Mouse (Mus musculus): ENCODE data around the gene Bicc1. TPM values are rescaled to one million over a fixed set of nuclear protein-coding genes. Genes with fewer than 3 reads are reported as not detected.

Bicc1 gene
- polyA plus RNA-seq, 1 experiment from 2014 or later: 6.4 TPM

- Histone ChIP-seq H3K4me2 (replicated peaks; ENCODE audit: low read depth) (no peak overlapping the region), H3K4me1 (replicated peaks; ENCODE audit: control insufficient read depth, insufficient read depth, low read length) (no peaks in the 10 kb centered on the region), H3K4me3 (ENCODE audit: low read depth, low read length) (no peak overlapping the region), H3K9me3 (ENCODE audit: control insufficient read depth) (no peaks in the 10 kb centered on the region), H3K27ac (ENCODE audit: low read depth, low read length) (no peak overlapping the region), H3K9ac (ENCODE audit: low read depth, low read length) (no peak overlapping the region), H3K27me3 (replicated peaks; ENCODE audit: control insufficient read depth, insufficient read depth, low read length) (no peaks in the 10 kb centered on the region), H3K36me3 (ENCODE audit: control insufficient read depth, insufficient read depth) (no peaks in the 10 kb centered on the region)
- no peak for TF ChIP-seq CTCF (IDR thresholded peaks at IDR 0.05; ENCODE audit: low read depth)
- 55% methylated on average over 6 of the region's 6 CpGs for WGBS
- ATAC-seq: no peak
Observed at GRCm38 (mm10) chr10:71062151-71062550, 97.3 kb downstream of the Bicc1 start.

DNA sequence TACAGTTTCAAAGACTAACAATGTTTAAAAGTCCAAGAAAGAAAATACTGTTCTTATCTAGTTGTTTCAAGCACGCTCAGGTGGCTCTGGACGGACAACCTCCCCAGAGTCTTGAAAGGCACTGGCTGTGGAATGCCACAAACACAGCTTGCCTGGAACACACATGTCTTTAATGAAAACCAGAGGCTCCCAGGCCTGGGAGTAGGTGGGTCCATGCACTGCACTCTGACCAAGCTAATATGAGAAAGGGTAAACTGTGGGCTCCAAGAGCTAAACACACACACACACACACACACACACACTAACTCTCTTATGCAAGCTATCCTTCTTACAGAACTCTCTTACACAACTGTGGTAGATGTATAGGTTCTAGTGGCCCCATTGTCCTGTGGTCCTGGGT is 99.2 kb downstream of the Bicc1 start:
- Histone ChIP-seq H3K27ac (ENCODE audit: low read depth, low read length) (no peak overlapping the region), H3K9me3 (ENCODE audit: control insufficient read depth) (no peaks in the 10 kb centered on the region), H3K4me2 (replicated peaks; ENCODE audit: low read depth) (no peak overlapping the region), H3K4me3 (ENCODE audit: low read depth, low read length) (no peak overlapping the region), H3K9ac (ENCODE audit: low read depth, low read length) (no peak overlapping the region), H3K27me3 (replicated peaks; ENCODE audit: control insufficient read depth, insufficient read depth, low read length) (no peaks in the 10 kb centered on the region), H3K36me3 (ENCODE audit: control insufficient read depth, insufficient read depth) (no peaks in the 10 kb centered on the region), H3K4me1 (replicated peaks; ENCODE audit: control insufficient read depth, insufficient read depth, low read length) (no peaks in the 10 kb centered on the region)
- ATAC-seq: no peak
- 65% methylated on average over 2 of the region's 2 CpGs for WGBS
- no peak for TF ChIP-seq CTCF (IDR thresholded peaks at IDR 0.05; ENCODE audit: low read depth)

GRCm38 (mm10) chr10:71058616-71059247 is 100.8 kb downstream of the Bicc1 start:
- Histone ChIP-seq H3K27ac (ENCODE audit: low read depth, low read length) (no peak overlapping the region), H3K4me2 (replicated peaks; ENCODE audit: low read depth) (0 out of 2 replicates have a peak overlapping the region, but pooled peaks have one; percentile 1), H3K4me3 (ENCODE audit: low read depth, low read length) (no peak overlapping the region), H3K27me3 (replicated peaks; ENCODE audit: control insufficient read depth, insufficient read depth, low read length) (no peaks in the 10 kb centered on the region), H3K4me1 (replicated peaks; ENCODE audit: control insufficient read depth, insufficient read depth, low read length) (no peaks in the 10 kb centered on the region), H3K9me3 (ENCODE audit: control insufficient read depth) (no peaks in the 10 kb centered on the region), H3K9ac (ENCODE audit: low read depth, low read length) (no peak overlapping the region), H3K36me3 (ENCODE audit: control insufficient read depth, insufficient read depth) (no peaks in the 10 kb centered on the region)
- 23% methylated on average over 14 of the region's 14 CpGs for WGBS
- ATAC-seq: no peak
- TF ChIP-seq CTCF (IDR thresholded peaks at IDR 0.05; ENCODE audit: low read depth): no peak

- Histone ChIP-seq H3K9me3 (ENCODE audit: control insufficient read depth) (no peaks in the 10 kb centered on the region), H3K4me3 (ENCODE audit: low read depth, low read length) (no peak overlapping the region), H3K36me3 (ENCODE audit: control insufficient read depth, insufficient read depth) (no peaks in the 10 kb centered on the region), H3K4me1 (replicated peaks; ENCODE audit: control insufficient read depth, insufficient read depth, low read length) (no peaks in the 10 kb centered on the region), H3K9ac (ENCODE audit: low read depth, low read length) (no peak overlapping the region), H3K27me3 (replicated peaks; ENCODE audit: control insufficient read depth, insufficient read depth, low read length) (no peaks in the 10 kb centered on the region), H3K27ac (ENCODE audit: low read depth, low read length) (no peak overlapping the region), H3K4me2 (replicated peaks; ENCODE audit: low read depth) (no peak overlapping the region)
- TF ChIP-seq CTCF (IDR thresholded peaks at IDR 0.05; ENCODE audit: low read depth): no peak
- WGBS: 77% methylated on average over 5 of the region's 5 CpGs
- no peak for ATAC-seq
Observed at GRCm38 (mm10) chr10:71058070-71058469, 101.4 kb downstream of the Bicc1 start.

DNA sequence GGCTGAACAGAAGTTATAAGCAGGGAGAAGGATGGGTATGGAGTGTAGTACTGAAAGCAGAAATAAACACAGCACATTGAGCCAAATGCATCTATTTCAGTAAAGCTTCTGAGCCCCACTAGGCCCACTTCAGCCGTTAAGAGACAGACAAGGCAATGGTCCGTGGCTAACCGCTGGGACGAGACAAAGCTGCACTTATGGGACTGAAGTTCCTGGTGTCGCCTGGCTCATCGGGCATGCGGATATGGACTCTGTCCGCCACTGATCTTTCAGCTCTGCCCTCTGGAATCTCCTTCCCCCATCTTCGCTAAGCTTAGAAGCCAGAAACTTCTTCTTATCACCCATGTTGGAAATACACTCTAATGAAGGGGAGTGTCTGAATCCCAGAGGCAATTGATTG is 106.8 kb downstream of the Bicc1 start:
- no peak overlapping the region for H3K4me2 ChIP-seq (replicated peaks; ENCODE audit: low read depth)
- WGBS: 79% methylated on average over 9 of the region's 9 CpGs
- no peak overlapping the region for H3K9ac ChIP-seq (ENCODE audit: low read depth, low read length)
- no peak overlapping the region for H3K4me3 ChIP-seq (ENCODE audit: low read depth, low read length)
- no peaks in the 10 kb centered on the region for H3K9me3 ChIP-seq (ENCODE audit: control insufficient read depth)
- no peaks in the 10 kb centered on the region for H3K27me3 ChIP-seq (replicated peaks; ENCODE audit: control insufficient read depth, insufficient read depth, low read length)
- ATAC-seq: no peak
- TF ChIP-seq CTCF (IDR thresholded peaks at IDR 0.05; ENCODE audit: low read depth): no peak
- H3K4me1 ChIP-seq (replicated peaks; ENCODE audit: control insufficient read depth, insufficient read depth, low read length): no peaks in the 10 kb centered on the region
- no peaks in the 10 kb centered on the region for H3K36me3 ChIP-seq (ENCODE audit: control insufficient read depth, insufficient read depth)
- no peak overlapping the region for H3K27ac ChIP-seq (ENCODE audit: low read depth, low read length)

- WGBS: 74% methylated on average over 7 of the region's 7 CpGs
- Histone ChIP-seq H3K27me3 (replicated peaks; ENCODE audit: control insufficient read depth, insufficient read depth, low read length) (no peaks in the 10 kb centered on the region), H3K36me3 (ENCODE audit: control insufficient read depth, insufficient read depth) (no peaks in the 10 kb centered on the region), H3K4me3 (ENCODE audit: low read depth, low read length) (no peak overlapping the region), H3K4me2 (replicated peaks; ENCODE audit: low read depth) (no peak overlapping the region), H3K4me1 (replicated peaks; ENCODE audit: control insufficient read depth, insufficient read depth, low read length) (no peaks in the 10 kb centered on the region), H3K9me3 (ENCODE audit: control insufficient read depth) (no peaks in the 10 kb centered on the region), H3K9ac (ENCODE audit: low read depth, low read length) (no peak overlapping the region), H3K27ac (ENCODE audit: low read depth, low read length) (no peak overlapping the region)
- no peak for TF ChIP-seq CTCF (IDR thresholded peaks at IDR 0.05; ENCODE audit: low read depth)
- no peak for ATAC-seq
Observed at GRCm38 (mm10) chr10:71052208-71052607, 107.3 kb downstream of the Bicc1 start.

Measured in intestine, postnatal 0 days (tissue).